Mouse (Mus musculus): ENCODE data around the gene Gm28048. TPM values are rescaled to one million over a fixed set of nuclear protein-coding genes. Genes with fewer than 3 reads are reported as not detected.

Gene Gm28048
- polyA plus RNA-seq, 1 experiment from 2014 or later = 8.2 TPM

GRCm38 (mm10) chr11:22906453-22906865 lies 75.4 kb downstream of the Gm28048 start:
- no peak; the same call in 1 of the 2 replicates for ATAC-seq (replicated peaks; ENCODE audit: insufficient number of reproducible peaks, low FRiP score, low TSS enrichment)
- H3K27ac ChIP-seq (ENCODE audit: low read depth, low read length) = no peak overlapping the region
- no peak overlapping the region for H3K4me2 ChIP-seq
- no peaks in the 10 kb centered on the region for H3K9me3 ChIP-seq (replicated peaks; ENCODE audit: control insufficient read depth, low read length)
- H3K27me3 ChIP-seq (ENCODE audit: control insufficient read depth, insufficient read depth, low read length) = no peaks in the 10 kb centered on the region
- no peaks in the 10 kb centered on the region for H3K36me3 ChIP-seq (ENCODE audit: control insufficient read depth, insufficient read depth, low read length)
- no peak overlapping the region for H3K4me3 ChIP-seq (ENCODE audit: low read depth, low read length)
- H3K9ac ChIP-seq (ENCODE audit: low read depth, low read length) = no peak overlapping the region
- H3K4me1 ChIP-seq (ENCODE audit: control insufficient read depth, insufficient read depth, low read length) = no peaks in the 10 kb centered on the region

- Histone ChIP-seq H3K9me3 (replicated peaks; ENCODE audit: control insufficient read depth, low read length) (no peaks in the 10 kb centered on the region), H3K4me3 (ENCODE audit: low read depth, low read length) (no peak overlapping the region), H3K27ac (ENCODE audit: low read depth, low read length) (no peak overlapping the region), H3K9ac (ENCODE audit: low read depth, low read length) (no peak overlapping the region), H3K27me3 (ENCODE audit: control insufficient read depth, insufficient read depth, low read length) (no peaks in the 10 kb centered on the region), H3K36me3 (ENCODE audit: control insufficient read depth, insufficient read depth, low read length) (peaks cover 2% of the 10 kb centered on the region; the same call in 1 of the 2 replicates), H3K4me1 (ENCODE audit: control insufficient read depth, insufficient read depth, low read length) (no peaks in the 10 kb centered on the region), H3K4me2 (no peak overlapping the region)
- 76% methylated on average over 2 of the region's 2 CpGs for WGBS (ENCODE audit: insufficient replicate concordance)
- ATAC-seq (replicated peaks; ENCODE audit: insufficient number of reproducible peaks, low FRiP score, low TSS enrichment) = no peak
Observed at GRCm38 (mm10) chr11:22902923-22903322, 79.0 kb downstream of the Gm28048 start.

- Histone ChIP-seq H3K36me3 (ENCODE audit: control insufficient read depth, insufficient read depth, low read length) (peaks cover 2% of the 10 kb centered on the region; the same call in 1 of the 2 replicates), H3K27me3 (ENCODE audit: control insufficient read depth, insufficient read depth, low read length) (no peaks in the 10 kb centered on the region), H3K4me3 (ENCODE audit: low read depth, low read length) (no peak overlapping the region), H3K27ac (ENCODE audit: low read depth, low read length) (no peak overlapping the region), H3K9ac (ENCODE audit: low read depth, low read length) (no peak overlapping the region), H3K4me1 (ENCODE audit: control insufficient read depth, insufficient read depth, low read length) (no peaks in the 10 kb centered on the region), H3K9me3 (replicated peaks; ENCODE audit: control insufficient read depth, low read length) (no peaks in the 10 kb centered on the region), H3K4me2 (no peak overlapping the region)
- 73% methylated on average over 3 of the region's 3 CpGs for WGBS (ENCODE audit: insufficient replicate concordance)
- ATAC-seq (replicated peaks; ENCODE audit: insufficient number of reproducible peaks, low FRiP score, low TSS enrichment) = no peak
Observed at GRCm38 (mm10) chr11:22900041-22900440, 81.8 kb downstream of the Gm28048 start.

- no peak overlapping the region for H3K9ac ChIP-seq (ENCODE audit: low read depth, low read length)
- H3K9me3 ChIP-seq (replicated peaks; ENCODE audit: control insufficient read depth, low read length) = no peaks in the 10 kb centered on the region
- WGBS (ENCODE audit: insufficient replicate concordance) = 89% methylated on average over 4 of the region's 4 CpGs
- no peaks in the 10 kb centered on the region for H3K27me3 ChIP-seq (ENCODE audit: control insufficient read depth, insufficient read depth, low read length)
- no peak overlapping the region for H3K4me3 ChIP-seq (ENCODE audit: low read depth, low read length)
- peaks cover 2% of the 10 kb centered on the region; the same call in 1 of the 2 replicates for H3K36me3 ChIP-seq (ENCODE audit: control insufficient read depth, insufficient read depth, low read length)
- no peak for ATAC-seq (replicated peaks; ENCODE audit: insufficient number of reproducible peaks, low FRiP score, low TSS enrichment)
- no peaks in the 10 kb centered on the region for H3K4me1 ChIP-seq (ENCODE audit: control insufficient read depth, insufficient read depth, low read length)
- no peak overlapping the region for H3K27ac ChIP-seq (ENCODE audit: low read depth, low read length)
- H3K4me2 ChIP-seq = no peak overlapping the region
Observed at GRCm38 (mm10) chr11:22897642-22898041, 84.2 kb downstream of the Gm28048 start.

GRCm38 (mm10) chr11:22897127-22897526 lies 84.8 kb downstream of the Gm28048 start:
- Histone ChIP-seq H3K4me2 (no peak overlapping the region), H3K27me3 (ENCODE audit: control insufficient read depth, insufficient read depth, low read length) (no peaks in the 10 kb centered on the region), H3K4me1 (ENCODE audit: control insufficient read depth, insufficient read depth, low read length) (no peaks in the 10 kb centered on the region), H3K4me3 (ENCODE audit: low read depth, low read length) (no peak overlapping the region), H3K9ac (ENCODE audit: low read depth, low read length) (no peak overlapping the region), H3K9me3 (replicated peaks; ENCODE audit: control insufficient read depth, low read length) (no peaks in the 10 kb centered on the region), H3K27ac (ENCODE audit: low read depth, low read length) (no peak overlapping the region), H3K36me3 (ENCODE audit: control insufficient read depth, insufficient read depth, low read length) (peaks cover 2% of the 10 kb centered on the region; the same call in 1 of the 2 replicates)
- 86% methylated on average over 4 of the region's 4 CpGs for WGBS (ENCODE audit: insufficient replicate concordance)
- no peak for ATAC-seq (replicated peaks; ENCODE audit: insufficient number of reproducible peaks, low FRiP score, low TSS enrichment)

- no peaks in the 10 kb centered on the region for H3K4me1 ChIP-seq (ENCODE audit: control insufficient read depth, insufficient read depth, low read length)
- no peak overlapping the region for H3K27ac ChIP-seq (ENCODE audit: low read depth, low read length)
- H3K36me3 ChIP-seq (ENCODE audit: control insufficient read depth, insufficient read depth, low read length) = no peaks in the 10 kb centered on the region
- no peak for ATAC-seq (replicated peaks; ENCODE audit: insufficient number of reproducible peaks, low FRiP score, low TSS enrichment)
- H3K9ac ChIP-seq (ENCODE audit: low read depth, low read length) = no peak overlapping the region
- H3K4me2 ChIP-seq = no peak overlapping the region
- no peaks in the 10 kb centered on the region for H3K27me3 ChIP-seq (ENCODE audit: control insufficient read depth, insufficient read depth, low read length)
- no peak overlapping the region for H3K4me3 ChIP-seq (ENCODE audit: low read depth, low read length)
- H3K9me3 ChIP-seq (replicated peaks; ENCODE audit: control insufficient read depth, low read length) = no peaks in the 10 kb centered on the region
- 71% methylated on average over 3 of the region's 3 CpGs for WGBS (ENCODE audit: insufficient replicate concordance)
Observed at GRCm38 (mm10) chr11:22893075-22893474, 88.8 kb downstream of the Gm28048 start.

GRCm38 (mm10) chr11:22892466-22892865 lies 89.4 kb downstream of the Gm28048 start:
- Histone ChIP-seq H3K9me3 (replicated peaks; ENCODE audit: control insufficient read depth, low read length) (no peaks in the 10 kb centered on the region), H3K4me3 (ENCODE audit: low read depth, low read length) (no peak overlapping the region), H3K27ac (ENCODE audit: low read depth, low read length) (no peak overlapping the region), H3K36me3 (ENCODE audit: control insufficient read depth, insufficient read depth, low read length) (no peaks in the 10 kb centered on the region), H3K9ac (ENCODE audit: low read depth, low read length) (no peak overlapping the region), H3K4me1 (ENCODE audit: control insufficient read depth, insufficient read depth, low read length) (no peaks in the 10 kb centered on the region), H3K4me2 (no peak overlapping the region), H3K27me3 (ENCODE audit: control insufficient read depth, insufficient read depth, low read length) (no peaks in the 10 kb centered on the region)
- ATAC-seq (replicated peaks; ENCODE audit: insufficient number of reproducible peaks, low FRiP score, low TSS enrichment) = no peak
- whole genome bisulfite sequencing (ENCODE audit: insufficient replicate concordance) = 76% methylated on average over 6 of the region's 6 CpGs

- no peak overlapping the region for H3K4me3 ChIP-seq (ENCODE audit: low read depth, low read length)
- 78% methylated on average over 7 of the region's 7 CpGs for WGBS (ENCODE audit: insufficient replicate concordance)
- H3K4me1 ChIP-seq (ENCODE audit: control insufficient read depth, insufficient read depth, low read length) = no peaks in the 10 kb centered on the region
- H3K27me3 ChIP-seq (ENCODE audit: control insufficient read depth, insufficient read depth, low read length) = no peaks in the 10 kb centered on the region
- no peaks in the 10 kb centered on the region for H3K36me3 ChIP-seq (ENCODE audit: control insufficient read depth, insufficient read depth, low read length)
- no peak overlapping the region for H3K9ac ChIP-seq (ENCODE audit: low read depth, low read length)
- no peak overlapping the region for H3K4me2 ChIP-seq
- ATAC-seq (replicated peaks; ENCODE audit: insufficient number of reproducible peaks, low FRiP score, low TSS enrichment) = no peak
- H3K27ac ChIP-seq (ENCODE audit: low read depth, low read length) = no peak overlapping the region
- no peaks in the 10 kb centered on the region for H3K9me3 ChIP-seq (replicated peaks; ENCODE audit: control insufficient read depth, low read length)
Observed at GRCm38 (mm10) chr11:22891876-22892275, 90.0 kb downstream of the Gm28048 start.

- Histone ChIP-seq H3K27me3 (ENCODE audit: control insufficient read depth, insufficient read depth, low read length) (no peaks in the 10 kb centered on the region), H3K27ac (ENCODE audit: low read depth, low read length) (no peak overlapping the region), H3K4me3 (ENCODE audit: low read depth, low read length) (no peak overlapping the region), H3K4me1 (ENCODE audit: control insufficient read depth, insufficient read depth, low read length) (no peaks in the 10 kb centered on the region), H3K36me3 (ENCODE audit: control insufficient read depth, insufficient read depth, low read length) (no peaks in the 10 kb centered on the region), H3K4me2 (no peak overlapping the region), H3K9me3 (replicated peaks; ENCODE audit: control insufficient read depth, low read length) (no peaks in the 10 kb centered on the region), H3K9ac (ENCODE audit: low read depth, low read length) (no peak overlapping the region)
- ATAC-seq (replicated peaks; ENCODE audit: insufficient number of reproducible peaks, low FRiP score, low TSS enrichment) = no peak
- 81% methylated on average over 9 of the region's 9 CpGs for WGBS (ENCODE audit: insufficient replicate concordance)
Observed at GRCm38 (mm10) chr11:22891242-22891641, 90.6 kb downstream of the Gm28048 start.

Measured in heart, embryonic 11.5 days (tissue).